Mouse (Mus musculus) MEL (cell line): Measurements from ENCODE around the gene Rasl11b. TPM values are rescaled to one million over a fixed set of nuclear protein-coding genes. Genes with fewer than 3 reads are reported as not detected.

ENCODE experiments used
- DNase-seq: peaks from one replicate; pipeline ENCODE4 v3.0.0; 2011; ENCODE audit warnings: low read depth, low spot score
- H3K27ac ChIP-seq: 2 replicates; pipeline ENCODE4 v1.5.1; 2012; ENCODE audit warnings: low read depth, mild to moderate bottlenecking, control low read depth, low read length, moderate library complexity; ENCODE audit not compliant: control insufficient read depth
- H3K27me3 ChIP-seq, 2 experiments: fragments of 150-350 bp in 1 of 2; sonication (generic) in 1 of 2; 2 replicates each; pipeline ENCODE4 v1.6.1; 2012; ENCODE audit warnings: low read length in 2 of 2, mild to moderate bottlenecking in 2 of 2, improper control_type of control experiment in 1 of 2, moderate library complexity in 1 of 2; ENCODE audit not compliant: insufficient read depth in 2 of 2, control insufficient read depth in 1 of 2
- H3K36me3 ChIP-seq, 2 experiments: 2 replicates each; pipeline ENCODE4 v1.6.1; 2012 to 2014; ENCODE audit warnings: low read length in 2 of 2, improper control_type of control experiment in 1 of 2, inconsistent platforms in 1 of 2, mild to moderate bottlenecking in 1 of 2; ENCODE audit not compliant: insufficient read depth in 2 of 2, control insufficient read depth in 1 of 2
- H3K4me1 ChIP-seq, 2 experiments: fragments of 150-350 bp in 1 of 2; sonication (generic) in 1 of 2; 2 replicates each; pipeline ENCODE4 v1.6.1; 2012; ENCODE audit warnings: low read length in 2 of 2, improper control_type of control experiment in 1 of 2, mild to moderate bottlenecking in 1 of 2; ENCODE audit not compliant: insufficient read depth in 2 of 2, control insufficient read depth in 1 of 2
- H3K4me3 ChIP-seq, 2 experiments: fragments of 150-350 bp in 1 of 2; sonication (generic) in 1 of 2; 2 replicates each; pipeline ENCODE4 v1.5.1; 2012; ENCODE audit warnings: low read depth in 2 of 2, low read length in 2 of 2, mild to moderate bottlenecking in 2 of 2, moderate library complexity in 2 of 2, control low read depth in 1 of 2, improper control_type of control experiment in 1 of 2; ENCODE audit not compliant: control insufficient read depth in 1 of 2, insufficient read depth in 1 of 2
- H3K79me2 ChIP-seq: 2 replicates; pipeline ENCODE4 v1.6.1; 2012; ENCODE audit warnings: mild to moderate bottlenecking, low read length, moderate library complexity; ENCODE audit not compliant: control insufficient read depth, poor library complexity, insufficient read depth
- H3K9ac ChIP-seq: 2 replicates; pipeline ENCODE4 v1.6.1; 2012; ENCODE audit warnings: low read depth, mild to moderate bottlenecking, control low read depth, low read length, moderate library complexity; ENCODE audit not compliant: control insufficient read depth, poor library complexity, severe bottlenecking
- H3K9me3 ChIP-seq: fragments of 150-350 bp; sonication (generic); replicated peaks from 2 replicates; pipeline ENCODE4 v1.6.1; 2012; ENCODE audit warnings: mild to moderate bottlenecking, low read length, improper control_type of control experiment, moderate library complexity; ENCODE audit not compliant: insufficient read depth
- CHD1 ChIP-seq: IDR thresholded peaks from 2 replicates; pipeline ENCODE4 v1.6.1; 2012; ENCODE audit warnings: low read depth, mild to moderate bottlenecking, inconsistent platforms, low read length, improper control_type of control experiment
- CHD2 ChIP-seq: IDR thresholded peaks from 2 replicates; pipeline ENCODE4 v1.6.1; 2011; ENCODE audit warnings: low read length, improper control_type of control experiment
- CTCF ChIP-seq, 3 experiments: IDR thresholded peaks in 2 of 3; conservative IDR thresholded peaks in 1 of 3; 2 replicates each; pipeline ENCODE4 v1.5.1; 2011 to 2012; ENCODE audit warnings: low read length in 3 of 3, low read depth in 2 of 3, mild to moderate bottlenecking in 2 of 3, improper control_type of control experiment in 1 of 3, inconsistent platforms in 1 of 3, mixed read lengths in 1 of 3, moderate library complexity in 1 of 3; ENCODE audit not compliant: control insufficient read depth in 1 of 3, insufficient read depth in 1 of 3, poor library complexity in 1 of 3, severe bottlenecking in 1 of 3
- ELF1 ChIP-seq: IDR thresholded peaks from 2 replicates; pipeline ENCODE4 v1.6.1; 2014; ENCODE audit warnings: low read depth, mild to moderate bottlenecking, inconsistent platforms, low read length, improper control_type of control experiment, moderate library complexity
- HCFC1 ChIP-seq: IDR thresholded peaks from 2 replicates; pipeline ENCODE4 v1.6.1; 2012; ENCODE audit warnings: low read depth, mild to moderate bottlenecking, inconsistent platforms, low read length, improper control_type of control experiment, moderate library complexity
- JUND ChIP-seq: IDR thresholded peaks from 2 replicates; pipeline ENCODE4 v1.6.1; 2011; ENCODE audit warnings: low read depth, mild to moderate bottlenecking, improper control_type of control experiment, low read length
- MAFK ChIP-seq: IDR thresholded peaks from 2 replicates; pipeline ENCODE4 v1.6.1; 2011; ENCODE audit warnings: low read depth, mild to moderate bottlenecking, low read length, improper control_type of control experiment, borderline replicate concordance
- MAZ ChIP-seq: IDR thresholded peaks from 2 replicates; pipeline ENCODE4 v1.6.1; 2012; ENCODE audit warnings: low read depth, mild to moderate bottlenecking, inconsistent platforms, low read length, improper control_type of control experiment
- MXI1 ChIP-seq: IDR thresholded peaks from 2 replicates; pipeline ENCODE4 v1.6.1; 2011; ENCODE audit warnings: mild to moderate bottlenecking, low read depth, low read length, improper control_type of control experiment
- NELFE ChIP-seq: IDR thresholded peaks from 2 replicates; pipeline ENCODE4 v1.6.1; 2011; ENCODE audit warnings: low read depth, low read length, improper control_type of control experiment
- POLR2A ChIP-seq, 2 experiments: IDR thresholded peaks; 2 replicates each; pipeline ENCODE4 v1.6.1; 2011 to 2012; ENCODE audit warnings: low read length in 2 of 2, mild to moderate bottlenecking in 2 of 2, control low read depth in 1 of 2, improper control_type of control experiment in 1 of 2, low read depth in 1 of 2, moderate library complexity in 1 of 2; ENCODE audit not compliant: control insufficient read depth in 1 of 2, insufficient read depth in 1 of 2, poor library complexity in 1 of 2
- POLR2AphosphoS2 ChIP-seq: IDR thresholded peaks from 2 replicates; pipeline ENCODE4 v1.6.1; 2011; ENCODE audit warnings: low read length, improper control_type of control experiment
- POLR2AphosphoS5 ChIP-seq: IDR thresholded peaks from 2 replicates; pipeline ENCODE4 v1.6.1; 2012; ENCODE audit warnings: low read depth, borderline replicate concordance, mild to moderate bottlenecking, inconsistent platforms, low read length, moderate library complexity, mixed read lengths
- RCOR1 ChIP-seq: IDR thresholded peaks from 2 replicates; pipeline ENCODE4 v1.6.1; 2012; ENCODE audit warnings: low read depth, mild to moderate bottlenecking, inconsistent platforms, low read length, improper control_type of control experiment
- SMC3 ChIP-seq: IDR thresholded peaks from 2 replicates; pipeline ENCODE4 v1.6.1; 2011; ENCODE audit warnings: low read depth, low read length, improper control_type of control experiment
- TBP ChIP-seq: IDR thresholded peaks from 2 replicates; pipeline ENCODE4 v1.8.0; 2011; ENCODE audit warnings: low read depth, low read length, improper control_type of control experiment
- UBTF ChIP-seq: IDR thresholded peaks from 2 replicates; pipeline ENCODE4 v1.6.1; 2012; ENCODE audit warnings: low read depth, mild to moderate bottlenecking, inconsistent platforms, low read length, improper control_type of control experiment, moderate library complexity, borderline replicate concordance; ENCODE audit not compliant: insufficient read depth
- USF2 ChIP-seq, 2 experiments: IDR thresholded peaks; 2 replicates each; pipeline ENCODE4 v1.6.1; 2011 to 2012; ENCODE audit warnings: improper control_type of control experiment in 2 of 2, low read length in 2 of 2, borderline replicate concordance in 1 of 2, inconsistent platforms in 1 of 2, low read depth in 1 of 2, mild to moderate bottlenecking in 1 of 2; ENCODE audit not compliant: insufficient read depth in 1 of 2
- ZNF384 ChIP-seq: IDR thresholded peaks from 2 replicates; pipeline ENCODE4 v1.6.1; 2012; ENCODE audit warnings: low read depth, mild to moderate bottlenecking, inconsistent platforms, low read length, improper control_type of control experiment
- polyA plus RNA-seq, 2 experiments: library from polyadenylated mRNA; stranded (reverse) in 1 of 2; unstranded in 1 of 2; fragments of >175 nt in 1 of 2; fragments of >200 nt in 1 of 2; gene quantifications; 2 replicates each; pipeline versions ENCODE4 v1.2.1 to v1.2.4; 2012; ENCODE audit warnings: low replicate concordance in 2 of 2, low read depth in 1 of 2; ENCODE audit not compliant: insufficient read length in 2 of 2, insufficient read depth in 1 of 2, missing spikeins in 1 of 2
- total RNA-seq: library from RNA; depleted of rRNA; stranded (reverse); fragments of 300-350 nt; gene quantifications from 2 replicates; pipeline ENCODE4 v1.2.3, GENCODE M21; 2012

The Rasl11b gene
- total and polyA plus RNA-seq, 3 experiments, result 0.15 to 0.54 TPM; not detected in 1

DNA sequence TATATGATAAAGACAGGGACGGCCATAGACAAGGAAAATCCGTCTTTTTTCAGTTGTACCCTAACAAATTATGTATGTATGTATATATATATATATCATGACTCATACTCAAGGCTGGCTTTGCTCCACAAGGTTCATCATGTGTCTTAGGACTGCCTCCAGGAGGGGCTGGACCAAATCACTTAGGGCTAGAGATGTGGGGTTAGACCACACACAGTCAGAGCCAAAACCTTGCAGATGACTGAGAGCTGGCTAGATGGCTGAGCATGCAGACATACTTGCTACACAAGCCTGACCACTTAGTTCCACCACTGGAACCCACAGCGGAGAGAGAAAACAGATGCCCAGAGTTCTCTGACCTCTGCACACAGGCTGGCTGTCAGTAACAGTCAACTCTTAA lies 27.0 kb upstream of the Rasl11b start:
- H3K27me3 ChIP-seq, result peaks cover 0 to 7% of the 10 kb centered on the region in 2 experiments; a peak in 3 of 4 replicates
- no peak overlapping the region for H3K4me3 ChIP-seq
- H3K4me1 ChIP-seq, result no peaks in the 10 kb centered on the region
- H3K9me3 ChIP-seq, result no peaks in the 10 kb centered on the region
- no peak for DNase-seq
- H3K9ac ChIP-seq, result no peak overlapping the region
- H3K36me3 ChIP-seq, result no peaks in the 10 kb centered on the region
- no peaks in the 10 kb centered on the region for H3K79me2 ChIP-seq
- TF ChIP-seq NELFE (no peak), JUND (no peak), MAZ (no peak), ELF1 (no peak), POLR2A (IDR thresholded peaks at IDR 0.05; ENCODE audit: control insufficient read depth in 1 of 2, insufficient read depth in 1 of 2, low read depth in 1 of 2, low read length in 2 of 2, poor library complexity in 1 of 2) (no peak), MAFK (no peak), RCOR1 (no peak), UBTF (no peak), CHD1 (no peak)
- H3K27ac ChIP-seq, result no peak overlapping the region

DNA sequence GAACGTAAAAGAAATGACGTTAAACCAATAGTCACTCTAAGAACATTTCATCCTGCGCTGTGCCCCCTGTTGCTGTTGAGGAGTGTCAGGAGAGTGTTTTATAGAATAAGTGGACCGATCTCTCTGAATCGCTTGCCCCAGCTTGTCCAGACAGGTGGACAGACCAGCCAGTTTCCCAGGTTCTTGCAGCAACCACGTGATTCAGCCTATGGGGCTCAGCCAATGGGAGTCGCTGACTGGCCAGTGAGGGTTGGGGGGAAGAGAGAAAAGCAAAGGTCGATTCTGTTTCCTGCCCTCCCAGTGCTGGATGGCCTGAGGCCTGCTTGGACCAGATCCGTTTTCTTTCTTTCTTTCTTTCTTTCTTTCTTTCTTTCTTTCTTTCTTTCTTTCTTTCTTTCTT lies 23.3 kb upstream of the Rasl11b start:
- Histone ChIP-seq H3K4me3 (no peak overlapping the region), H3K27me3 (peaks cover 0 to 7% of the 10 kb centered on the region in 2 experiments; a peak in 3 of 4 replicates), H3K27ac (no peak overlapping the region), H3K9ac (no peak overlapping the region), H3K9me3 (no peaks in the 10 kb centered on the region), H3K4me1 (no peaks in the 10 kb centered on the region), H3K36me3 (no peaks in the 10 kb centered on the region), H3K79me2 (no peaks in the 10 kb centered on the region)
- TF ChIP-seq CHD2 (no peak), MXI1 (no peak), POLR2A (IDR thresholded peaks at IDR 0.05; ENCODE audit: control insufficient read depth in 1 of 2, insufficient read depth in 1 of 2, low read depth in 1 of 2, low read length in 2 of 2, poor library complexity in 1 of 2) (no peak), CTCF (IDR thresholded peaks at IDR 0.05 in 2 of 3, conservative IDR thresholded peaks at IDR 0.05 in 1 of 3; ENCODE audit: control insufficient read depth in 1 of 3, insufficient read depth in 1 of 3, low read depth in 2 of 3, low read length in 3 of 3, poor library complexity in 1 of 3, severe bottlenecking in 1 of 3) (no peak), TBP (no peak), SMC3 (no peak), HCFC1 (no peak), ELF1 (no peak), ZNF384 (no peak), POLR2AphosphoS2 (no peak), POLR2AphosphoS5 (no peak), USF2 (IDR thresholded peaks at IDR 0.05; ENCODE audit: borderline replicate concordance in 1 of 2, insufficient read depth in 1 of 2, low read depth in 1 of 2, low read length in 2 of 2) (no peak)
- no peak for DNase-seq
